Mouse (Mus musculus): ENCODE results near the gene Faf2. TPM values are rescaled to one million over a fixed set of nuclear protein-coding genes. Genes with fewer than 3 reads are reported as not detected.

The Faf2 gene
- total and polyA plus RNA-seq, 2 experiments from 2014 or later: 41.9 to 65.0 TPM

DNA sequence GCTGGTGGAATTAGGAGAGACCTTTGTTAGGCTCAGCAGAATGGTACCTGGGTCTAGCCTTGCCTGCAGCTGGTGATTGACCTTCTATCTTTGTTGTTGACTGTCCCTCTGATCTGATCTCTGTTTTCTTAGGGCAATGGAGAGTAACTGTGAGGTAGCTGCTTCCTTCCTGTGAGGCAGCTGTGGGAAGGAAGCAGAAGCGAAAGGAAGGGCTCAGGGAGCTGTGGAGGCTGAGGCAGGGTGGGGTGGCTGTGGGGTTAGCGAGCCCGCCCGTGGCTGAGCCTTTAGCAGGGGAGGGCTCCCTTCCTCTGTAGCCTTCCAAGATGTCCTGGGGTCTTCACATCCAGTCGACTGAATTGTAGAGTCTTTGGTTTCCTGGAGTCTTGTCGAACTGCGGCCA is 80.9 kb downstream of the Faf2 start:
- 55% methylated on average over 7 of the region's 7 CpGs for WGBS
- H3K4me2 ChIP-seq (ENCODE audit: low read depth, low read length): no peak overlapping the region
- no peak overlapping the region for H3K4me3 ChIP-seq (ENCODE audit: low read length)
- H3K27me3 ChIP-seq (ENCODE audit: insufficient read depth, low read length): no peaks in the 10 kb centered on the region
- TF ChIP-seq CTCF (IDR thresholded peaks at IDR 0.05; ENCODE audit: low read depth): no peak
- ATAC-seq (no peak), DNase-seq (ENCODE audit: low spot score) (no peak)
- H3K9ac ChIP-seq (replicated peaks; ENCODE audit: low read length): no peak overlapping the region
- H3K36me3 ChIP-seq (ENCODE audit: insufficient read depth, low read length): no peaks in the 10 kb centered on the region
- H3K9me3 ChIP-seq (ENCODE audit: low read length): no peaks in the 10 kb centered on the region
- H3K4me1 ChIP-seq (ENCODE audit: insufficient read depth, low read length): no peaks in the 10 kb centered on the region
- no peak overlapping the region for H3K27ac ChIP-seq

DNA sequence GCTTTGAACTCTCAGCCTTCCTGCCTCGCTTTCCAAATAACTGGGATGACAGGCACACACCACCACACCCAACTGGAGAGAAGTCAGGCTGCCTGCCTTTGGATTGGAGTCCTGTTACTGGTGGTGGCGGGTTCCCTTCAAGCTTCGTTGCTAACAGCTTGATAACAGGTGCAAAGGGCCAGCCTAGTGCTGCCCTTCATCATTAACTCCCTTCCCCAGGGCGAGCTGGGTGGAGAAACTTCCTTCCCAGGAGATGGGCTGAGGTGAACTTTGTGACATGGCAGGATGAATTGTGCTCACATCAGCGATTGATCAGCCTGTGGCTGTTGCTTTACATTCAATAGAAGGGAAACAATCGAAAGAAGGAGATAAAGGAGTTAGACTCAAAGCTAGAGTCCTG is 83.3 kb downstream of the Faf2 start:
- no peak overlapping the region for H3K4me3 ChIP-seq (ENCODE audit: low read length)
- DNase-seq (ENCODE audit: low spot score) (no peak), ATAC-seq (no peak)
- H3K9me3 ChIP-seq (ENCODE audit: low read length): no peaks in the 10 kb centered on the region
- no peak overlapping the region for H3K4me2 ChIP-seq (ENCODE audit: low read depth, low read length)
- TF ChIP-seq CTCF (IDR thresholded peaks at IDR 0.05; ENCODE audit: low read depth): no peak
- no peak overlapping the region for H3K27ac ChIP-seq
- no peak overlapping the region for H3K9ac ChIP-seq (replicated peaks; ENCODE audit: low read length)
- WGBS: 57% methylated on average over 6 of the region's 6 CpGs
- H3K4me1 ChIP-seq (ENCODE audit: insufficient read depth, low read length): no peaks in the 10 kb centered on the region
- H3K27me3 ChIP-seq (ENCODE audit: insufficient read depth, low read length): no peaks in the 10 kb centered on the region
- no peaks in the 10 kb centered on the region for H3K36me3 ChIP-seq (ENCODE audit: insufficient read depth, low read length)

DNA sequence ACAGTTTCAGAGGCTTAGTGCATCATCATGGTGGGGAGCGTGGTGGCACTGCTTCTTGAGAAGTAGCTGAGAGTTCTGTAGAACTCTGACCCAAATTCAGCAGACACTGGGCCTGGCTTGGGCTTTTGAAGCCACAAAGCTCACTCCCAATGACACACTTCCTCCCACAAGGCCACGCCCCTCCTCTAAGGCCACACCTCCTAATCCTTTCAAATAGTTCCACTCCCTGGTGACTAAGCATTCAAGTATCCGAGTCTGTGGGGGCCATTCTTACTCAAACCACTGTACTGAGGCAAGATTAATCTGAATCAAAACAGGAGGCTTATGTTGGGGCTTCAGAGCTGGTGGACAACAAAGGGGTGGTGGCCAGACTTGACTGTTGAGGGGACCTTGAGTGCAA is 89.3 kb downstream of the Faf2 start:
- ATAC-seq (no peak), DNase-seq (ENCODE audit: low spot score) (no peak)
- no peak overlapping the region for H3K4me2 ChIP-seq (ENCODE audit: low read depth, low read length)
- H3K4me1 ChIP-seq (ENCODE audit: insufficient read depth, low read length): no peaks in the 10 kb centered on the region
- H3K27me3 ChIP-seq (ENCODE audit: insufficient read depth, low read length): no peaks in the 10 kb centered on the region
- H3K9me3 ChIP-seq (ENCODE audit: low read length): no peaks in the 10 kb centered on the region
- H3K36me3 ChIP-seq (ENCODE audit: insufficient read depth, low read length): no peaks in the 10 kb centered on the region
- no peak overlapping the region for H3K9ac ChIP-seq (replicated peaks; ENCODE audit: low read length)
- no peak for TF ChIP-seq CTCF (IDR thresholded peaks at IDR 0.05; ENCODE audit: low read depth)
- 80% methylated on average over 3 of the region's 3 CpGs for WGBS
- no peak overlapping the region for H3K4me3 ChIP-seq (ENCODE audit: low read length)
- H3K27ac ChIP-seq: no peak overlapping the region

Small RNA genes within 50 kb of the gene (microRNA-seq; reads per million reads assigned to microRNA genes)
- 0 reads per million in 2 experiments for gene Gm24195

Other genes with a start within 250 kb of the Faf2 start
- 67.2 and 120 TPM in 2 replicates for gene Thoc3, start 152.9 kb upstream of the Faf2 start, total RNA-seq (2014; rRNA removed)
- 107 and 108 TPM in 2 replicates for gene Thoc3, start 152.9 kb upstream of the Faf2 start, polyA plus RNA-seq (2015; fragmentation: Nextera tagmentation; extraction: Ambion mirVana)
- 17.1 and 18.3 TPM in 2 replicates for gene Simc1, start 118.0 kb upstream of the Faf2 start, total RNA-seq (2014; rRNA removed)
- gene Simc1, start 118.0 kb upstream of the Faf2 start, polyA plus RNA-seq (2015; fragmentation: Nextera tagmentation; extraction: Ambion mirVana): 9.3 and 9.5 TPM in 2 replicates
- gene 4833439L19Rik, start 56.3 kb upstream of the Faf2 start, total RNA-seq (2014; rRNA removed): 248 and 278 TPM in 2 replicates
- 221 and 231 TPM in 2 replicates for gene 4833439L19Rik, start 56.3 kb upstream of the Faf2 start, polyA plus RNA-seq (2015; fragmentation: Nextera tagmentation; extraction: Ambion mirVana)
- gene Arl10, start 46.8 kb upstream of the Faf2 start, total RNA-seq (2014; rRNA removed): 159 and 240 TPM in 2 replicates
- 66.3 and 69.7 TPM in 2 replicates for gene Arl10, start 46.8 kb upstream of the Faf2 start, polyA plus RNA-seq (2015; fragmentation: Nextera tagmentation; extraction: Ambion mirVana)
- gene Nop16, start 31.7 kb upstream of the Faf2 start, total RNA-seq (2014; rRNA removed): 19.7 and 24.5 TPM in 2 replicates
- 49.9 and 53.0 TPM in 2 replicates for gene Nop16, start 31.7 kb upstream of the Faf2 start, polyA plus RNA-seq (2015; fragmentation: Nextera tagmentation; extraction: Ambion mirVana)
- 177 and 187 TPM in 2 replicates for gene Higd2a, start 31.6 kb upstream of the Faf2 start, total RNA-seq (2014; rRNA removed)
- 355 and 362 TPM in 2 replicates for gene Higd2a, start 31.6 kb upstream of the Faf2 start, polyA plus RNA-seq (2015; fragmentation: Nextera tagmentation; extraction: Ambion mirVana)
- gene Cltb, start 10.4 kb upstream of the Faf2 start, total RNA-seq (2014; rRNA removed): 184 and 189 TPM in 2 replicates
- 312 and 318 TPM in 2 replicates for gene Cltb, start 10.4 kb upstream of the Faf2 start, polyA plus RNA-seq (2015; fragmentation: Nextera tagmentation; extraction: Ambion mirVana)
- 73.1 and 74.8 TPM in 2 replicates for gene Rnf44, start 72.1 kb downstream of the Faf2 start, total RNA-seq (2014; rRNA removed)
- gene Rnf44, start 72.1 kb downstream of the Faf2 start, polyA plus RNA-seq (2015; fragmentation: Nextera tagmentation; extraction: Ambion mirVana): 48.8 and 60.1 TPM in 2 replicates
- gene Cdhr2, start 79.7 kb downstream of the Faf2 start, total RNA-seq (2014; rRNA removed): 0.22 and 0.37 TPM in 2 replicates
- 0.35 and 0.41 TPM in 2 replicates for gene Cdhr2, start 79.7 kb downstream of the Faf2 start, polyA plus RNA-seq (2015; fragmentation: Nextera tagmentation; extraction: Ambion mirVana)
- 146 and 153 TPM in 2 replicates for gene Gprin1, start 128.1 kb downstream of the Faf2 start, total RNA-seq (2014; rRNA removed)
- gene Gprin1, start 128.1 kb downstream of the Faf2 start, polyA plus RNA-seq (2015; fragmentation: Nextera tagmentation; extraction: Ambion mirVana): 18.3 and 19.9 TPM in 2 replicates
- 96.8 and 111 TPM in 2 replicates for gene Sncb, start 144.8 kb downstream of the Faf2 start, total RNA-seq (2014; rRNA removed)
- gene Sncb, start 144.8 kb downstream of the Faf2 start, polyA plus RNA-seq (2015; fragmentation: Nextera tagmentation; extraction: Ambion mirVana): 202 and 222 TPM in 2 replicates
- gene Eif4e1b, start 162.2 kb downstream of the Faf2 start, total RNA-seq (2014; rRNA removed): not detected in 2 replicates
- not detected in 2 replicates for gene Eif4e1b, start 162.2 kb downstream of the Faf2 start, polyA plus RNA-seq (2015; fragmentation: Nextera tagmentation; extraction: Ambion mirVana)
- 53.2 and 60.5 TPM in 2 replicates for gene Tspan17, start 167.6 kb downstream of the Faf2 start, total RNA-seq (2014; rRNA removed)
- gene Tspan17, start 167.6 kb downstream of the Faf2 start, polyA plus RNA-seq (2015; fragmentation: Nextera tagmentation; extraction: Ambion mirVana): 143 and 153 TPM in 2 replicates